Mouse (Mus musculus): ENCODE data around the gene Scn1b.

Scn1b gene

DNA sequence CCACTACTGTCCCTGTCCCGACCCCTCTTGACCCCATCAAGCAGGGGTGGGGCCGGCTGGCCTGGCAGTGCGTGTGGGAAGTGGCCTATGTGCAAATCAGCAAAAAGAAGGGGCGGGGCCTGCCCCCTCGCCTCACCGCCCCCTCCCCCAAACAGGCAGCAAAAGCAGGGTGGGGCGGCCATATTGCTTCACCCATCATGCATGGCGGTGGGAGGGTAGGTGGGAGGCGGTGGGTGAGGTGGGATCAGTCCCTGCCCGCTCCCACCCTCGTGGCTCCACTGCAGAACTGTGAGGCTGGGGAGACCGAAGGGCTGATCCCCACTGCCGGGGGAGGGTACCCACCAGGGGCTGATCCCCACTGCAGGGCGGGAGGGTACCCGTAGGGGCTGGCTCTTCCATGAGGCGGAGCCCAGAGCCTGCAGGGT is 10.1 kb downstream of the Scn1b start:
- DNase-seq (ENCODE audit: low read depth, low spot score) = no peak

DNA sequence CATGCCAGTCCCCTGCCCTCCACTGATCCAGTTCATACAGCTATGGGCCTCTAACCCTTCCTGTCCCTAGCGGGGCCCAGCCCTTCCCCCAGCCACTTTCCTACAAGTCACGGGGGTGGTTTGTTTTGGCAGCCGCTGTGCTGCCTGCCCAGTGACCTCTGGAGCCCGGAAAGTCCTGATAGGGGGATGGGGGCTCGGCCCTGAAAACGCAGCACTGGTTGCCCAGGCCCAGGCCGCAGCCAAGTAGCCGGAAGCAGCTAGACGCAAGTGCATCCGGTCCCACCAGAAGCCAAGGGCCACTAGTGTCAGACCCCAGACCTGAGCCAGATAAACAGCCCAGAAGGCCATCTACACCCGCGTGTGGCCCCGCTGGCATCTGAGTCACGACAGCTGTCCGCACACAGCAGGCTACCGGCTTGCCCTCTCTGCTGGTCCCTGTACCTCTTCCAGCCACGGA is 11.2 kb downstream of the Scn1b start:
- DNase-seq (ENCODE audit: low read depth, low spot score) = no peak

DNA sequence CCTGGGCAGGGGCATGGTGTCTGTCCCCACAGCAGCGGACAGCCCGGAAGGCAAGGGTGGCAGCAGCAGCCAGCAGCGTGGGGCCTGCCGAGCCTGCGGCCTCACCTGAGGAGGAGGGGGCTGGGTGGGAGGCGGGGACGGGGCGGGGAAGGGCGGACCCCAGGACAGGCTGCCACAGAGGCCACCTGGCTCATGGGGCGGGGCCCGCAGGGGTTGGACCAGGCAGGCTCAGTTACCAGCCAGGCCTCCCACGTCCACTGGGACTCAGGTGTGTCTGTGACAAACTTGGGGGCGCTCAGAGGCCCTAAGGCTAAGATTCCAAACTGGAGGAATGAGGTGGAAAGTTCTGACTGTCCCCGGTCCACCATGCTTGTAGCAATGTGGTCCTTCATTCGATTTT is 11.6 kb downstream of the Scn1b start, which contains the start of gene Hpn:
TSS of gene Hpn (minus strand) at position 109 of the 400 bp plus-strand sequence.
- no peak for DNase-seq (ENCODE audit: low read depth, low spot score)

DNA sequence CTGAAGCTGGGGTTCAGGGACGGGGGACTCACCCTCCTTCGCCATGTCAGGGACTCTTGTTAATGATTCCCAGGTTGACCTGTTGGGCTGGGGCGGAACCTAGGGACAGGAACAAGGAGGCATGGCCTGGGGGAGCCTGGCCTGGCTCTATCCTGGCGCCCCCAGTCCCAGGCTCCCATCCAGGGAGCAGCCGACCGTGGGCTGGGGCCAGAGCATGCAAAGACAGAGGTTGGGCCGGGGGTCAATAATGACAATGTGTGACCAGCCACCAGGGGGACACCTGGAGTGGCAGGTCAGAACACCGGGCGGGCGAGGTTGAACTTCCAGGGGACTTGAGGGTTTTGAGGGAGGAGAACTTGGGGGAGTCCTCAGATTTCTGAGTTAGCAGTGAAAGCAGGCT is 12.2 kb downstream of the Scn1b start:
- no peak for DNase-seq (ENCODE audit: low read depth, low spot score)

DNA sequence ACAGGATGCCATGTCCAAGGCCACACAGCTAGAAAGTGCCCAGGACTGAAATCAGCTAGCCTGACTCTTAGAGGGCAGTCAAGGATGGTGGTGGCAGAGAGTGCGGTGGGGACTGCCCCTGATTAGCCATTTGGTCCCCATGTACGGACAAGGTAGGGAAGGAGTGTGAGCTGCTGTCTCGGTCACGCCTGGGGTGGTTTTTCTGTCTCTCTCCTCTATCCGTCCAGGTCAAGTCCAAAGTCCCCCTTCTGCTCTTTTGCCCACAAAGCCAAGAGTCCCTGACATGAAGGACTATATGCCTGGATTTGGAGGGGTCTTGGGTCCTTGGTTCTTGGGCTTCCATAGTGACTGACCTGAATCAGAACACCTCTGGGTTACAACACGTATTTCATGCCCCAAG is 13.0 kb downstream of the Scn1b start:
- no peak for DNase-seq (ENCODE audit: low read depth, low spot score)

DNA sequence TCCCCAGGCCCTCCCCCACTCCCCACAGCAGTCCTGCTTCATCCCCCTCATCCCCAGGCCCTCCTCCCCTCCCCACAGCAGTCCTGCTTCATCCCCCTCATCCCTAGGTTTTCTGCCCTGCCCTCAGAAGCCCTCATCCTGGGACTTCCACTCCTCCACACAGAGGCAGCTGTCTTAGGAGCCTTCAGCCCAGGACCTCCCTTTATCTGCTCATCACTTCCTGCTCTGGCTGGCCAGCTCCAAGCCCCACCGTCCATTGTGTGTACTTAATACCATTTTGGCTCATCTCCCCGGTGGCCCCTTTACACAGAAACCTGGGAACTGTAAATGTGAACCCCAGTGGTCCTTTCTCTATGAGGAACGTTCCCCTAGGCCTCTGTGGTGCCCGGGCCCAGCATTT is 14.8 kb downstream of the Scn1b start:
- no peak for DNase-seq (ENCODE audit: low read depth, low spot score)

DNA sequence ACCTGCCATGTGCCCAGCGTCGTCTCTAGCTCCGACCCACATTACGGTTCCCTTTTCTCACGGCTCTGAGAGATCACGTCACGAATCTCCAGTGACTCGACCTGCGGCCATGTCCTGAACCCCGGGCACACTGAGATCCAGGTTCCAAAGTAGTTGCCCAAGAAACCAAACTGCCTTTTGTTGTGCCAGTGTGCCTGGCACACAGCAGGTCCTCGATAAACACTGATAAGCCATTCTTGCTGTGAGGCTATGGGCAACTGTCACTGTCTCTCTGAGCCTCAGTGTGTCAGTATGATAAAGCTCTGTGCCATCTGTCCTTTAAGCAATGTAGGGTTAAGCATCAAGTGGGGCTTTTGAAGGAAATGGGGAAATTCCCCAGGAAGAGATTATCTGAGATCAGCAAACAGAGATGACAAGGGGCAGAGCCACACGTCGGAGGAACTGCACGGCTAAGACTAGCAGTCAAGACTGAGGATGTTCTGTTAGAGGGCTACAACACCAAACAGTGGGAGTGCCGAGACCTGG is 15.9 kb downstream of the Scn1b start:
- no peak for DNase-seq (ENCODE audit: low read depth, low spot score)

DNA sequence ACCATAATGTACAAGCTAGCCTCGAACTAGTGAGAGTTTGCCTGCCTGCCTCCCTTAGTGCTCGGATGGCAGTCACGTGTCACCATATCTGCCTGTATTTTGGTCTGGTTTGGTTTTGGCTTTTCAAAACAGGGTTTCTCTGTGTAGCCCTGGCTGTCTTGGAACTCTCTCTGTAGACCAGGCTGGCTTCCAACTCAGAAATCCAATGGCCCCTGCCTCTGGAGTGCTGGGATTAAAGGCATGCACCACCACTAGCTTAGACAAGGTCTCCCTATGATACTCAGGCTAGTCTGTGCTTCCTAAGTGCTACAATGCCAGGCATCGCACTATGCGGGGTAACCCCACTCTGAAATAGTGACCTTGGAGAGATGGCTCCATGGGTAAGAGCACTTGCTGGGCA is 17.0 kb downstream of the Scn1b start:
- DNase-seq (ENCODE audit: low read depth, low spot score) = no peak

DNA sequence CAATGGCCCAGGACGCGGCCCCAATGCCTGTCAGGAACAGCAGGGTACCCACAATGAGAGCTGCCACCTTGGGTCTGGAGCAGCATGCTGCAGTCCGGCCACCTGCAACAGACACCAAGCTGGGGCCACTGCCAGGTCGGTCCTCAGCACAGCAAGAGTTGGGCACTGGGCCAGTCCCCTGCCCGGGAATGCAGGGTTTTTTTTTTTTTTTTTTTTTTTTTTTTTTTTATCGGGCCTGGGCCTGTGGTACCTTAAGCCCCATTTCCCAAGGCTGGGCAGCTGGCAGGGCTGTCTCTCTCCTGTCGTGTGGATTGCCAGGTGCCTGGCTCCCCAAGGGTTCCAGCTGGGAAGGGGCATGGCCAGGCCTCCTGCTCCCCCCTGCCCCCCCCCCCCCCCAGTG is 17.7 kb downstream of the Scn1b start:
- DNase-seq (ENCODE audit: low read depth, low spot score) = no peak

DNA sequence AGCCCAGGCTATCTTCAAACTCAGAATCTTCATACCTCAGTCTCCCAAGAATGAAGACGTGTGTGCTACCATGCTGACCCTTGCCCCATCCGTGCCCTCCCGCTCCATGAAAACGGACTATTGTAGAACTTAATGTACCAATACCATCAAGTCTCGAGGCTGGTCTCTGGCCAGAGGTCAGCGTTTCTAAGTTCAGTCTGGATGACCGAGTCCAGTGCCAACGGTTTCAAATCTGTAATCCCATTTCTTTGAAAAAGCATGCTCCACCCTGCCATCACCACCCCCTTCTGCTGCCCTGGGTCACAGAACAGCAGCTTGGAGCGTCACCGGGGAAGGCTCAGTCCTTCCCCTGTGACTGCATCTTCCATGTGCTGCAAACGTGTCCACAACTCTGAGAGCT is 19.0 kb downstream of the Scn1b start:
- no peak for DNase-seq (ENCODE audit: low read depth, low spot score)

DNA sequence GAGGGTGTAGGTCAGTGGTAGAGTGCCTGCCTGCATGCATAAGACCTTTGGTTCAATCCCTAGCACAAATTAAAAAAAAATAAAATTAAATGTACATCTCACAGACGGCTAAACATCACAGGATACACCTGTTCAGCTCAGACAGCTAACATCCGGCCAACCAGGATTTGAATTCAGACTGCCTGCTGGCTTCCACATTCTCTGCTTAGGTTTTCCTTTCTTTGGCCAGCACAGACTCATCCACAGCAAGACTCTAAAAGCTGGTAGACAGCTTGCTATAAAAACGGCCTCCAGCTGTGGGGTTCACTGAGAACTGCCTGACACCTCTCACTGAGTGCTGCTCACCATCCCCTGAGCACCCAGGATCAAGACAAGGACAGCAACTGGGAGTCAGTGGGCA is 20.6 kb downstream of the Scn1b start:
- no peak for DNase-seq (ENCODE audit: low read depth, low spot score)

DNA sequence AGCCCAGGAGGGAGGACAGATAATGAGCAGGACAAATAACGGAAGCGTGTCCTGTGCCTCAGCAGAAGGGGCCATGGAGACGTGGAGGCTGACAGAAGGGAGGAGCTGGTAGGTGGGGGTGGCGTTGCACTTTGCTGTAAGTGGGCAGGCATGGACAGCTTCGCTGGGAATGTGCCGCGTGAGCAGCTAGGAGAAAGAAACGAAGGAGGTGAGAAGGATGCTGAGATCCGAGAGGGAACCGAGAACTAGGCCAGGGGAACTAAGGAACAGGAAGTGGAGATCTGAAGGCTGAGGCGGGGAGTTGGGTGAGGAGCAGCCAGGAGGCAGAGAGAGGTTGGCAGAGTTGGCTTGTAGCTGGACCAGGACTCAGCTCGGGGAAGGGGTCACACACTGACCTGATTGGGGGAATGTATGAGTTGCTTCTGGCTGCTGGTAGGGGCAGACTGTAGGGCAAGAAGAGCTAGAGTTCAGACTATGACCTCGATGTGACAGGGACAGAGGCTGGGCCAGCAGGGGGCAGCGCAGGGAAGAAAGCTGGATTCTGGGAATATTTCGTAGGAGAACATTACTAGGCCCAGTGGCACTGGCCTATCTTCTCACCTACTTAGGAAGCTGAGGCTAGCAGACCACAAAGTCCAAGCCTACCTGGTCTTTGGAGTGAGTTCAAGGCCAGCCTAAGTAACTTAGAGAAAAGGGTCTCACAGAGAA is 21.6 kb downstream of the Scn1b start:
- DNase-seq (ENCODE audit: low read depth, low spot score) = no peak

DNA sequence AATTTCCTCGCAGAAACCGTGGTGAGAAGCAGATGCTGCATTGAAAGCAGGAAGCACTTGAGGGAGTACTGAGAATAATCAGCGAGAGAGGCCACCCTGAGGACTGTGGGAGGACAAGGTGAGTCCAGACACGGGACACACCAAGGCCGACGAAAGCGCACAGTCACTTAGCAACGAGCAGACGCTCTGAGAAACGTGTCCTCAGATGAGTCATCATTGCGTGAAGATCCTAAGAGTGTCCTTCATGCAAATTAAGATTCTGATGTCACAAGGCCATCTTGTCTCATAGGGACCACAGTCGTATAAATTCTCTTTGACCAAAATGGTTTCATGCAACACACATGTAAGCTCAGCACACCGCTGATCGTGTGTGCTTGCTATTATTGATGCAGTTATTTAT is 26.0 kb downstream of the Scn1b start:
- no peak for DNase-seq (ENCODE audit: low read depth, low spot score)

DNA sequence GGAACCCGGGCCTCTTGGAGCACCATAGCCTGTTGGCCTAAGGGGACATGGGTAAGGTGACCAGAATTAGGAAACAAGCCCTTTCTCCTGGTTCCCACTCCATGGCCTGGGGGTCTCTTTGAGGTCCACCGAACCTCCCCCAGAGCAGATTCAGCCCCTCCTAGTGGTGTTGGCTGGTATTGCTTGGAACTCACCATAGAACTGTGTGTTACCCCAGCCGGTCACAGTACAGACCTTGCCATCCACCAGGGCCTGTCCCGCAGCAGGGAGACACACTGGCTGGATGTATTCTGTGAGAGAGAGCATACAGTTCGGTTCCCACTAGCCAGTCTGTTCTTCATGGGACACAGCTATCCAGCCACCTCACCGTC is 27.2 kb downstream of the Scn1b start:
- DNase-seq (ENCODE audit: low read depth, low spot score) = no peak

DNA sequence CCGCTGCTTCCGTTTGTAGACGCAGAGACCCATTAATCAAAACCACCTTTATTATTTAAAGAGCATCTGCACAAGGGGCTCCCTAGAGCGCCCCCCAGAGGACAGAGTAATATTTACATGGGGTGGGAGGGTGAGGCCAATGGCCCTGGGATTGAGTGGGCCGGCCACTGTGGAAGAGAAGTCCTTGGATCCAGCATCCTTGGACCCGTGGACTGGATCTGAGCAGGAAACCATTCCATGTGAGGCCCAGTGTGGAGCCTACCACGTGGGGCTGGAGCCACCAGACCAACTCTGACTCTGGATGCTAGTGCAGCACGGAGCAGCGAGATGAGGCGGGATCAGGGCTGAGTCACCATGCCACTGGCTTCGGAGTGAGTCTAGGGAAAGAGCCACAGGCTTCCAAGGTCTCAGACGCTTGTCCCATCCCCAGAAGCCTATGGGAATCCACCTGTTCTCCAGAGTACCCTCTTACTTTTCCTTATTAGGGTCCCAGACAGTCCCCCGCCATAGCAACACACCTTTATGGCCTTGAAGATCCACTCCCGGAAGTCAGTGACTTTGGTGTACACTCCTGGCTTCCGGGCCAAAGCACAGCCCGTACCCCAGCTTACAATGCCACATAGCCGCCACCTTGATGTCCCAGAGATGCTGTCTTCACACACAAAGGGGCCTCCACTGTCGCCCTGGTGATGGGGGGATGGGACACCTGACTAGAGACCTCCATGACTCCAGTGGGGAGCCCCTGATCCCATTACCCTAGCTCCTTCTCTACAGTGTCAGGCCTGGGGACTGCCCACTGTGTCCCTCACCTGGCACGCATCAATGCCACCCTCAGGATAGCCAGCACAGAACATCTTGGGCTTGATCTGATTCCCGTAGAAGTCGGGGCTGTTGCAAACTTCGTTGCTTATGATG is 27.8 kb downstream of the Scn1b start:
- DNase-seq (ENCODE audit: low read depth, low spot score) = no peak

DNA sequence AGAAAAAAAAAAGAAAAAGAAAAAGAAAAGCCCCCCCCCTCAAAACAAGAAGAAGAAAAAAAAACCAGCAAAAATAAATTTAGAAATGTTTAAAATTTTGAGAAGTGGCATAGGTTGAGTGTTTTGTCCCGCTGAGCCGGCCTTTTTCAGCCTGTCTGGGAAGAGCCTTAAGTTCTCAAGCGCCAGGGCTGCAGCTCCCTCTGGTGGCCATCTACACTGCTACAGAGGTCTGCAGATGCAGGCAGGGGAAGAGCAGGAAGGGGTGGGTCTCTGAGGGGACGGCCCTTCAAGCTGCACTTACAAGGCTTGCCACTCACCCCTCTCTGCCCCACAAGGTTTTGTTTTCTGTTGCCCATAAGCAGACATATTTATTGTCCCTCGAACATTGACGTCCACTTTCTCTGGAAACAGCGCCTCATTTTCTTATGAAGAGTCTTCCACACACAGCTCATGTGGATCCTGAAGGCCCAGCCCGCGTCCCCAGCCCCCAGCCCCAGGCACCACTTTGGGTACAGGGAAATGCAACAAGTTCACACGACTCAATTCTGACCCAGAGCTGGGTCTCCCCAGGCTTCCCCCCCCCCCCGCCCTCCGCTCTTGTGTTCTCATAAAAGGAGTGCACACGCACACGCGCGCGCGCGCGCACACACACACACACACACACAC is 29.1 kb downstream of the Scn1b start:
- DNase-seq (ENCODE audit: low read depth, low spot score) = peak; percentile 83

DNA sequence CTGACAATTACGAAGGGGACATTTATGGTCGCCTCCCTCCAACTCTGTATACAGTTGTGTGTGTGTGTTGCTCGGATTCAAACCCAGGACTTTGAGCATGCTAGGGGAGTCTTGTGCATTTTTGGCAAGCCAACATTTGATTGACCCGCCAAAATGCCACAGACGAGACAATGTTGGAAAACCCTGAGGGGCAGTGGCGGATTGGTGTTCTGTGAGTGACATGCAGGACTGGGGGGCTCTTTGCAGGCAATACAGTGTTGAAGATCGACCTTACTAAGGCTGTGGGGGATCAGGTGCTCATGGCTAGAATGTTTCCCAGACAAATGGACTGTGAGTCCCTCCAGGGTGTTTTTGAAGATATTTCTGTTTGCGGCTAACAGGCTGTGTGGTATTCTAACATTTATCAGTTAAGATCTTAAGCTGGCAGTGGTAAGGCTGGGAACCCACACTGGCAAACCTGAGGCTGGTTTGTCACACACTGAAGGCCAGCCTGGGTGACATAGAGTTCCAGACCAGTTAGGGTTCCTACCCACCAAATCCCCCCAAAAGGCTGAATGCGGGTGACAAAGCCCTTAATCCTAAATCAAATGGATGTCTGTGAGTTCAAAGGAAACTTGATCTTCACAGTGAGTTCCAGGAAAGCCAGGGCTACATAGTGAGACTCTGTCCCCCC is 29.8 kb downstream of the Scn1b start:
- no peak for DNase-seq (ENCODE audit: low read depth, low spot score)

DNA sequence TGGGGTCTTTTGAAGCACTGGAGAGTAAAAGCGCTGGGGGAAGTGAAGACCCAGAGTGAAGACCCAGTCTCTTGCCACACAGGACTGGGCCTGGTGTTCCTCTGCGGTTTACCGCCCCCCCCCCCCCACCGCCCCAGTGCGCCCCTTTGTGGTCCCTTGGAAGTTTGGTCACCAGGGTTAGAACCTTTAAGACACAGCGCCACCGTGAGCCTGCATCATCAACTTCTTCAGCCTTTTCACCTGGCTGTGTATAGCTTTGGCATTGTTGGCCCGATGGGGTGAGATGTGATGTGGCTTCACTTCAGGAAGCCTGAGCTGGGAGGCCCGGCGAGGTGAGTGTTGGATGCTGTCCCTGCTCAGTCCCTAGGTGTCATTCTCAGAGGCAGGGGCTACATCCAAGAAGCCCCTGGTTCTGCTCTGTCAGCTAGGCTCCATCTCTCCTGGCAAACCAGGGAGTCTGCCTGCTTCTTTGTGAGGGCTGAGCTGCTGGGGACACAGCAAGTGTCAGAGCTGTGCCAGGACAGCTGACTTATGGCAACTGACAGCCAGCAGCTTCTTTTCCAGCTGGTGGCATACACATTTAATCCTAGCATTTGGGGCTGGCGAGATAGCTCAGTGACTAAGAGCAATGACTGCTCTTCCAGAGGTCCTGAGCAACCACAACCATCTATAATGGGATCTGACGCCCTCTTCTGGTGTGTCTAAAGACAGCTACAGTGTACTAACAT is 31.9 kb downstream of the Scn1b start:
- DNase-seq (ENCODE audit: low read depth, low spot score) = no peak

DNA sequence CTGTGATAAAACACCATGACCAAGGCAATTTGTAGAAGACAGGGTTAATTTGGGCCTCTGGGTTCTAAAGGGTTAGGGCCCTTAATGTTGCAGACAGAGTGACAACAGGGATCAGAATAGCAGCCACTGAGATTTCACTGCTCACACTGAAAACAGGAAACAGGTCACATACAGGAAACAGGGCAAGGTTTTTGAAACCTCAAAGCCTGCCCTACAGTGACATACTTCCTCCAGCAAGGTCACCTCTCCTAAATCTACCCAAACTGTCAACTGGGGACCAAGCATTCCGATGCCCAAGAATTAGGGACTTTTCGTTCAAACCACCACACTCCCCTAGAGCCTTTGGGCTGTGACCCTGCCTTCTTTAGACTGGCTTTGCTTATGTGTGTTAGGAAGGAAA is 37.1 kb downstream of the Scn1b start:
- no peak for DNase-seq (ENCODE audit: low read depth, low spot score)

DNA sequence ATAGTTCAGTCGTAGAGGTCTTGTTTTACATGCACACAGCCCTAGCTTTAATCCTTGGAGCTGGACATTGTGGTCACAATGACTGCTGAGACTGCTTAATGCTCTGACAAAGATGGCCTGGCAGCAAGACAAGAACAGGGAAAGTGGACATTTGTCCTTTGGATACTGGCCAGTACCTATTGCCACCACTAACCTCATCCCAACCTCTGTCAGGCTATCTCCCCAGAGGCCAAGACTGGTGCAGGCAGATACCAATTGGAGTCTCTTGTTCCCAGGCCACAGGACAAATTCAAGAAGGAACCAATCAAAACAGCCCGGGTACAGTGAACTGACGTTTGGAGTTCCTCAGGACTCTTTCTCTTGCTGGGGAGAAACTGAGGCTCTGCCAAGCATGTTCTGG is 38.6 kb downstream of the Scn1b start:
- DNase-seq (ENCODE audit: low read depth, low spot score) = no peak

DNA sequence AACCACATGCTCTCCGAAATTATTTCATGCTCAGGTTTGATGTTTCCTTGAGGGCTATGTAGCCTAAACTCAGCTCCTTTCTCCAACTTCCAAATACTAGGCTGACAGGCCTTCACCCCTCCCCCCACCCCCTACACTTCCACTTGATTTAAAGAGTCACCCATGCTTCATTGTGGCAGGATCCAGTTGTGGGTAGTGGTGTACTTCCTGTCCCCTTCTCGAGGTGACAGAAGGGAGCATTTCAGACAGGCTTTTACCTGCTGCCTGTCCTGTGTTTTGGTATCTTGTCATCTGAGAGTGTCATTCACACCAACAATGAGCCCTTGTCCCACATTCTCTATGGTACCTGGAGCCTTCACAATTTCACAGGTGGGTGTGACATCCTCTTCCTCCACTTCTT is 39.5 kb downstream of the Scn1b start:
- DNase-seq (ENCODE audit: low read depth, low spot score) = no peak
